25 mouse cellular contexts compared by ENCODE assay signal in the genomic region with DNA sequence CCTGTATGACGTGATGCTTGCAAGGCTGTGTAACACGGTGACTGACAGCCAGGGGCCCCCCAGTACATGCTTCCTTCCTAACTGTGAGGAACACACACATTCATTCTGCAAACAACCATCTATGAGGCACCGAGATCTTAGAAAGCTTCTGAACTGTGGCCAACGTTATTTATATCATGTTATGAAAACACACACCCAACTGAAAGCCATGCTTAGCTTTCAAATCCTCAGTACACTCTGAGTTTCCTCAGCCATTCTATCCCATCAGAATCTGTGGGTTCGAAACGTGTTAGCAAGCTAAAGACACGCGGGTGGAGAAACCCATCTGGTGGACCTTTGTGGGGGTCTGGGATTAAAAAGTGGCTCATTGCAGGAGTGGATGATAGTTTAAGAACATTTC.
"Had no signal": no experiment of that assay in that cellular context is flagged by ENCODE, and none has a peak within 500 bp of the region (broad histone marks: within the 10 kb centered on the region; RNA-seq: fewer than 3 reads in every experiment).

No protein-coding gene starts in this region.

- H3K9me3 ChIP-seq: heart, embryonic 13.5 days; heart, embryonic 15.5 days; hindbrain, embryonic 10.5 days; hindbrain, embryonic 12.5 days; intestine, embryonic 15.5 days; limb, embryonic 13.5 days; limb, embryonic 15.5 days; liver, embryonic 13.5 days had no signal

- H3K9ac ChIP-seq: heart, embryonic 13.5 days; heart, embryonic 15.5 days; hindbrain, embryonic 12.5 days; hindbrain, embryonic 14.5 days; intestine, embryonic 15.5 days; limb, embryonic 13.5 days; limb, embryonic 15.5 days; liver, embryonic 13.5 days had no signal

- ATAC-seq: hindbrain, embryonic 16.5 days; inflammation-experienced regulatory T-cells, adult 6 months; intestine, embryonic 15.5 days; intestine, postnatal 0 days had no signal

- H3K4me3 ChIP-seq: gastrocnemius, adult 2 months; heart, embryonic 13.5 days; heart, embryonic 15.5 days; hindbrain, embryonic 10.5 days; hindbrain, embryonic 12.5 days; intestine, embryonic 15.5 days; limb, embryonic 13.5 days; limb, embryonic 15.5 days; liver, embryonic 13.5 days had no signal

- H3K36me3 ChIP-seq: heart, embryonic 13.5 days; heart, embryonic 15.5 days; hindbrain, embryonic 10.5 days; hindbrain, embryonic 12.5 days; intestine, embryonic 15.5 days; limb, embryonic 13.5 days; limb, embryonic 15.5 days; liver, embryonic 13.5 days had no signal

- DNase-seq: gastrocnemius, adult 2 months; gastrocnemius, postnatal 10 days; gastrocnemius, postnatal 25 days; heart, adult 18-20 months; heart, postnatal 4 days; kidney, adult 18-20 months; kidney, adult 8-10 months; kidney, postnatal 14 days; kidney, postnatal 36 days; layer of hippocampus, adult 9-11 months; layer of hippocampus, postnatal 36 days; left cerebral cortex, postnatal 4 days; liver, embryonic 13.5 days had no signal

- H3K27ac ChIP-seq: gastrocnemius, adult 2 months; heart, embryonic 13.5 days; heart, embryonic 15.5 days; hindbrain, embryonic 10.5 days; hindbrain, embryonic 12.5 days; hindbrain, embryonic 14.5 days; intestine, embryonic 15.5 days; limb, embryonic 13.5 days; limb, embryonic 15.5 days; liver, embryonic 13.5 days had no signal

- H3K4me2 ChIP-seq: heart, embryonic 11.5 days; heart, embryonic 13.5 days; heart, embryonic 15.5 days; hindbrain, embryonic 12.5 days; hindbrain, embryonic 14.5 days; intestine, embryonic 15.5 days; limb, embryonic 13.5 days; limb, embryonic 15.5 days; liver, embryonic 13.5 days had no signal
